Mouse (Mus musculus) left cerebral cortex, adult 8-10 months (tissue): Measurements from ENCODE around the gene Mcoln2. TPM values are rescaled to one million over a fixed set of nuclear protein-coding genes. Genes with fewer than 3 reads are reported as not detected.

ENCODE experiments used
- DNase-seq, 2 experiments: peaks; one replicate each; pipeline ENCODE4 v3.0.0; 2022; ENCODE audit warnings: low spot score in 2 of 2
- total RNA-seq, 4 experiments: library from RNA; stranded (reverse); gene quantifications; 2 replicates each; pipeline ENCODE4 v1.2.4; 2022

Gene Mcoln2
- total RNA-seq, 4 experiments from 2014 or later = not detected

- DNase-seq = no peak
These were observed 4.1 kb upstream of the Mcoln2 start for GRCm38 (mm10) chr3:146145501-146145900.

- DNase-seq = no peak
These were observed 3.5 kb upstream of the Mcoln2 start for GRCm38 (mm10) chr3:146146131-146146530.

- no peak for DNase-seq
These were observed 396 bp downstream of the Mcoln2 start for GRCm38 (mm10) chr3:146150058-146150400.

- no peak for DNase-seq
These were observed 927 bp downstream of the Mcoln2 start for GRCm38 (mm10) chr3:146150560-146150959.

- no peak for DNase-seq
These were observed 1.7 kb downstream of the Mcoln2 start for GRCm38 (mm10) chr3:146151328-146151727.

GRCm38 (mm10) chr3:146151755-146152154 is 2.1 kb downstream of the Mcoln2 start:
- no peak for DNase-seq

- no peak for DNase-seq
These were observed 2.7 kb downstream of the Mcoln2 start for GRCm38 (mm10) chr3:146152348-146152747.

GRCm38 (mm10) chr3:146152913-146153312 is 3.3 kb downstream of the Mcoln2 start:
- no peak for DNase-seq

GRCm38 (mm10) chr3:146153862-146154611 is 4.4 kb downstream of the Mcoln2 start:
- DNase-seq = no peak

GRCm38 (mm10) chr3:146155628-146156576 is 6.3 kb downstream of the Mcoln2 start:
- DNase-seq = no peak

GRCm38 (mm10) chr3:146156811-146157210 is 7.2 kb downstream of the Mcoln2 start:
- no peak for DNase-seq

GRCm38 (mm10) chr3:146158039-146158438 is 8.4 kb downstream of the Mcoln2 start:
- no peak for DNase-seq

- DNase-seq = no peak
These were observed 9.7 kb downstream of the Mcoln2 start for GRCm38 (mm10) chr3:146159360-146159759.

GRCm38 (mm10) chr3:146162197-146162596 is 12.6 kb downstream of the Mcoln2 start:
- no peak for DNase-seq

GRCm38 (mm10) chr3:146169356-146169755 is 19.7 kb downstream of the Mcoln2 start:
- no peak for DNase-seq

- DNase-seq = no peak
These were observed 23.4 kb downstream of the Mcoln2 start for GRCm38 (mm10) chr3:146173030-146173429.

- no peak for DNase-seq
These were observed 24.6 kb downstream of the Mcoln2 start for GRCm38 (mm10) chr3:146174215-146174614.

GRCm38 (mm10) chr3:146177295-146177694 is 27.7 kb downstream of the Mcoln2 start:
- DNase-seq = no peak

GRCm38 (mm10) chr3:146177748-146178582 is 28.3 kb downstream of the Mcoln2 start:
- DNase-seq = peak; percentile 63 to 78

- DNase-seq = no peak
These were observed 30.7 kb downstream of the Mcoln2 start for GRCm38 (mm10) chr3:146180341-146180740.

GRCm38 (mm10) chr3:146180986-146181385 is 31.4 kb downstream of the Mcoln2 start:
- no peak for DNase-seq
